Mouse (Mus musculus) heart, adult 9 months (tissue): ENCODE measurements around the gene Fahd1.

Source experiments
- DNase-seq, 2 experiments: peaks; one replicate each; pipeline ENCODE4 v3.0.0; 2022; ENCODE audit warnings: low spot score in 2 of 2

Fahd1 gene

DNA sequence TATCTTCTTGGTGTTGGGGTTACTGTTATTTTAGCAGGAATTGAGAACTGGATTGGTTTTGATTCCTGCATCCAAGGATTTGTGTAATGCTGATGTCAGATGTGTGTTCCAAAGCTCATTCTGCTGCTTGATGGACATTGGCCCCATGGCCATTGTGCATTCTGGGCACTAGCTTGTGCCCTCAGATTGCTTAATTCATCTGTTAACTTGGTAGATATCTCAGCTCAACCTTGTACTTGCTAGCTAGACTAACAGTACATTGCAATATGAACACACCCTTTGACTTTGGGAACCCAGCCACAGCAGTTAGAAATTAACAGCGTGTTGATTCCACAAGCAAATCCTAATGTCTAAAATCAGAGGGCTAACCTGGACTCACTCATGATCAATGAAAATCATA lies 2.8 kb downstream of the Fahd1 start:
- DNase-seq, result no peak

DNA sequence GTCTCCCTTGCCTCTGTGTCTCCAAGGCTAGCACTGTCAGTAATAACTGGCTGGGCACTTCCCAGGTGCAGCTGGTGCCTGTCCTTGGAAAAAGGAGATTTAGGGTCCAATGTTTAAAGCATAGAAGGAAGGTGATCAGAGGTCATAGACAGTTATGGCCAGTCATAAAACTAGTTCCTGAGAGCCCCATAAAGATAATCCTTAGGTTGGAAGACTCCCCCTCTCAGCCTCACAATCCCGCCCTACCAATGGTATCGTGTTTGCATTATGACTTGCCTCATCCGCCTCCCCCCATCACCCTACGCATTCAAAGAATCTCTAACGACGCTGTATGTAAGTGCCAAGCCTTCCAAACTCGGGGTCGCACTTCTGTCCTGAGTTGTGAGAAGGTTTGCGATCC lies 5.6 kb downstream of the Fahd1 start:
- DNase-seq, result no peak

GRCm38 (mm10) chr17:24842631-24843030 lies 7.5 kb downstream of the Fahd1 start:
- no peak for DNase-seq

DNA sequence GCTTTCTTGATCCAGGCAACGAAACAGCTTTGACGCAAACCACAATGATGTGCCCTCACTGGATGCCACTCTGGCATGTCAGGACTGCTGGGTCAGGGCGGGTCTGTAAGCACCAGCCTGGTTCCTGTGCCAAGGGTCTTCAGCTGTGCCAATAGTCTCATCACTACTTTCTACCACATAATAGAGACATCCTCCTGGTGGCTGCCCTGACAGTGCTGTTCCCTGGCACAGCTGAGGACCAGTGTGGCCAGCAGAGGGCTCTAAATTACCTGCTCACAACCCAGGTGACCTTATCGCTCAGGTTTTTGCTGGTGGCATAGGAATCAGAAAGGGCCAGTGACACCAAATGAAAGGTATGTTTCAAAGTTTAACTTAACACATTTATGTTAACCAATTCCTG lies 9.0 kb downstream of the Fahd1 start:
- DNase-seq, result no peak

DNA sequence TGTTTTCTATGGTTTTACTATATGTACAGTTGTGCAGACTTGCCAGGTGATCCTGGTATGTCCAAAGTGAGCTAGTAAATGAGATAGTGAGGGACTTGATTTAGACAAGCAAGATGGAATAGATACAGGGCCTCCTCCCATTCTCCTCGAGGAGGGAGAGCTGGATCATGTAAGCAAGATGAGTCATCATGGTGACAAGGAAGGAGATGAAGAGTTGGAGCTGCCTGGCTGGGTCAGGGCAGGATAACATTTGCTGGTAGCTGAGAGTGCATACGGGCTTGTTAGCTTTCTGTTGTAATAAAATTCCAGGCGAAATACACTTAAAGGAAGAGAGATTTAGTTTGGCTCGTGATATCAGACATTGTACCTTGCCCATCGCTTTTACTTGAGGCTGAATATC lies 9.8 kb downstream of the Fahd1 start:
- DNase-seq, result no peak

- DNase-seq, result no peak
Observed at GRCm38 (mm10) chr17:24839842-24840241, 10.3 kb downstream of the Fahd1 start, which contains the start of gene Hagh. Gene Hagh, plus strand, starts transcription at chr17:24840143.

GRCm38 (mm10) chr17:24821351-24822280 lies 28.5 kb downstream of the Fahd1 start:
- DNase-seq, result no peak

GRCm38 (mm10) chr17:24819469-24819868 lies 30.7 kb downstream of the Fahd1 start:
- no peak for DNase-seq

- DNase-seq, result peak; percentile 10 to 17
Observed at GRCm38 (mm10) chr17:24818172-24818571, 32.0 kb downstream of the Fahd1 start.

- no peak for DNase-seq
Observed at GRCm38 (mm10) chr17:24817503-24817902, 32.7 kb downstream of the Fahd1 start.

- no peak for DNase-seq
Observed at GRCm38 (mm10) chr17:24815256-24815655, 34.9 kb downstream of the Fahd1 start.

GRCm38 (mm10) chr17:24812215-24812614 lies 37.9 kb downstream of the Fahd1 start:
- DNase-seq, result no peak

- DNase-seq, result no peak
Observed at GRCm38 (mm10) chr17:24811211-24811610, 39.0 kb downstream of the Fahd1 start.

DNA sequence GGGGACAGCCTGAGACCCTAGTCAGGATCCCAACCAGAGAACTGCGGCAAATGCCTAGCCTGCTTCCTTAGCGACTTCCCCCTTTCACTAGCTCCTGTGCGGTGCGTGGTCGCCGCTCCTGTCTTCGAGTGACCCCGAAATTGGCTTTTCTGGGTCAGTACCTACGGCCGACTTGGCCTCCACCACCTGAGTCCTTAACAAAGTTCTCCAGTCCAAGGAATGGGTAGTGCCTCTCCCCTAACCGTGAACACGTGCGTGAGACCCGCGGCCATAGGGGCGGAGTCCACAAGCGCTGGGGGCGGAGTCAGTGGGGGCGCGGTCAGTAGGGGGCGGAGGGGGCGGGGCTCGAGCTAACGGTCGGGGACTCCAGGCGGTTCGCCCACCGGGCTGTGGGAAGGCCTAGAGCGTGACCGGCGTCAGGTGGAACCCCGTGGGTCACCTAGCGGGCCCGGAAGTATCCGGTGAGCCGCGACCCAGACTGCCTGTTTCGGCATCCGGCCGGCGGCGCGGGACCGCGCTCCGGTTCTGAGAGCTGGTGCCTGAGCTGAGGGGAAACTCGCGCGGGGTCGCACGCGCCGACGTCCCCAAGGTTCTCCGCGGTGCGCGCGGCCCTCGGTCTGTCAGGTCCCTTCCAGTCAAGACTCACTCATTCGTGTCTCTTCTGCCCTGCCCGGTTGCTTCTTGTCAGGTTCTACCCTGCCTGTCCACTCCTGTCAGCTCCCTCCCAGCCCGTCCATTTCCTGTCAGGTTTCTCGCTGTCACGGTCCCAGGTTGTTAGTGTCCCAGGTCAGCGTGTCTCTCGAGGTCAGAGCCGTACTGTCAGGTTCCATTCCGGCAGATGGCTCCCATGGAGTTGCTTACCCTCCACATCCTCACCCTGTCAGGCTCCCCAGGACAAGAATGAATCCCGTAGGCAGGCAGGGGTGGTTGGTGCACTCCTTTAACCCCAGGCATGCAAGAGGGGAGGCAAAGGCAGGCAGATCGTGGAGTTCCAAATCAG lies 45.9 kb downstream of the Fahd1 start, which contains the start of gene Meiob:
Meiob (plus strand) TSS at position 338 of the 1,000 bp plus-strand sequence.
- peak; percentile 24 to 41 for DNase-seq

GRCm38 (mm10) chr17:24800524-24800923 lies 49.6 kb downstream of the Fahd1 start:
- no peak for DNase-seq

GRCm38 (mm10) chr17:24799476-24799875 lies 50.7 kb downstream of the Fahd1 start:
- no peak for DNase-seq
